ENCODE assay signal across 25 mouse cellular contexts in the genomic region with DNA sequence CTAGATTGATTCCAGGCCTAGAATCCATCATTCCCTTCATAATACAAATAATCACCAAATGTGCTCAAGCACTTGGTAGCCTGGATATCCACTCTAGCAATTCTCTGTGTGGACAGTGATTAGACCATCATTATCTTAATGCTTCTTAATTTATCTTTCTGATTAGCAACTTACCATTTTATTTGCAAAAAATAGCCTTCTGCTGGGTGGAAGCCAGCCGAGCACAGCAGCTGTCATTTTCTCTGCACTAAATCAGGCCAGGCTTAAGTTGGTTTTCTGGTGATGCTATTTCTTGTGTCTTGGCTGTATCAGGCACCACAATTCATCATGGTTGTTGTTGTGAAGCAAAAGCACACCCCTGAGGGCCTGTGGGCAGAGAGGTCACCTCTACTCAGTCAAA.
"Had no signal": no experiment of that assay in that cellular context is flagged by ENCODE, and none has a peak within 500 bp of the region (broad histone marks: within the 10 kb centered on the region; RNA-seq: fewer than 3 reads in every experiment).

No protein-coding gene starts in this region.

- H3K9me3 ChIP-seq: intestine, embryonic 15.5 days; kidney, embryonic 15.5 days; limb, embryonic 12.5 days; limb, embryonic 15.5 days; midbrain, embryonic 12.5 days; midbrain, embryonic 15.5 days; neural tube, embryonic 12.5 days; neural tube, embryonic 15.5 days; stomach, embryonic 15.5 days had no signal

- DNase-seq: kidney, adult 11 months; kidney, adult 8-10 months; kidney, postnatal 14 days; kidney, postnatal 4 days; left cerebral cortex, postnatal 4 days; liver, postnatal 0 days; lung, embryonic 14.5 days; right cerebral cortex, adult 18-20 months; right cerebral cortex, postnatal 14 days; right cerebral cortex, postnatal 4 days; thymus, adult 2 months; thymus, postnatal 25 days had no signal

- H3K4me3 ChIP-seq: intestine, embryonic 15.5 days; kidney, embryonic 15.5 days; limb, embryonic 12.5 days; limb, embryonic 15.5 days; midbrain, embryonic 12.5 days; midbrain, embryonic 15.5 days; neural tube, embryonic 12.5 days; neural tube, embryonic 15.5 days; stomach, embryonic 15.5 days had no signal

- H3K36me3 ChIP-seq: intestine, embryonic 15.5 days; kidney, embryonic 15.5 days; limb, embryonic 12.5 days; limb, embryonic 15.5 days; midbrain, embryonic 12.5 days; midbrain, embryonic 15.5 days; neural tube, embryonic 12.5 days; neural tube, embryonic 15.5 days; stomach, embryonic 15.5 days had no signal

- H3K27ac ChIP-seq: intestine, embryonic 15.5 days; kidney, embryonic 15.5 days; limb, embryonic 12.5 days; limb, embryonic 15.5 days; liver, embryonic 14.5 days; macrophage; midbrain, embryonic 12.5 days; midbrain, embryonic 15.5 days; neural tube, embryonic 12.5 days; neural tube, embryonic 15.5 days; stomach, embryonic 15.5 days had no signal

- H3K9ac ChIP-seq: intestine, embryonic 15.5 days; kidney, embryonic 15.5 days; limb, embryonic 12.5 days; limb, embryonic 15.5 days; liver, embryonic 14.5 days; liver, postnatal 0 days; lung, embryonic 14.5 days; midbrain, embryonic 12.5 days; midbrain, embryonic 15.5 days; neural tube, embryonic 12.5 days; neural tube, embryonic 15.5 days; stomach, embryonic 15.5 days had no signal

- ATAC-seq: intestine, embryonic 15.5 days; liver, postnatal 0 days; lung, postnatal 0 days; midbrain, embryonic 15.5 days had no signal

- H3K4me2 ChIP-seq: intestine, embryonic 15.5 days; kidney, embryonic 15.5 days; limb, embryonic 12.5 days; limb, embryonic 15.5 days; liver, embryonic 11.5 days; lung, embryonic 14.5 days; midbrain, embryonic 12.5 days; midbrain, embryonic 15.5 days; neural tube, embryonic 12.5 days; neural tube, embryonic 15.5 days; stomach, embryonic 15.5 days had no signal

- H3K27me3 ChIP-seq: intestine, embryonic 15.5 days; kidney, embryonic 15.5 days; midbrain, embryonic 12.5 days; midbrain, embryonic 15.5 days; neural tube, embryonic 12.5 days; neural tube, embryonic 15.5 days; stomach, embryonic 15.5 days had no signal
